Mouse (Mus musculus): ENCODE results near the gene Sardh. TPM values are rescaled to one million over a fixed set of nuclear protein-coding genes. Genes with fewer than 3 reads are reported as not detected.

Sardh gene
- polyA plus RNA-seq (2015; fragmentation: Nextera tagmentation; extraction: Ambion mirVana), result 5.0 and 6.3 TPM in 2 replicates

- H3K9me3 ChIP-seq, result no peaks in the 10 kb centered on the region
- H3K27ac ChIP-seq (replicated peaks), result no peak within 1 kb of the TSS; the same call in 1 of the 2 replicates
- H3K4me1 ChIP-seq (replicated peaks), result peaks cover 11% of the 10 kb centered on the region; the same call in 1 of the 2 replicates
- no peak for ATAC-seq (ENCODE audit: low read depth)
- H3K4me2 ChIP-seq, result no peak within 1 kb of the TSS
- H3K9ac ChIP-seq, result no peak within 1 kb of the TSS
- no peaks in the 10 kb centered on the region for H3K27me3 ChIP-seq
- no peaks in the 10 kb centered on the region for H3K36me3 ChIP-seq
- no peak within 1 kb of the TSS for H3K4me3 ChIP-seq
- WGBS, result 88% methylated on average over 2 of the region's 2 CpGs
Measured at GRCm38 (mm10) chr2:27248211-27248610, at the start of gene Sardh. TSS of gene Sardh (minus strand) at chr2:27248337.

GRCm38 (mm10) chr2:27296656-27297406 lies 48.7 kb upstream of the Sardh start:
- no peak overlapping the region for H3K9ac ChIP-seq
- H3K27me3 ChIP-seq, result no peaks in the 10 kb centered on the region
- 0 out of 2 replicates have a peak overlapping the region, but pooled peaks have one; percentile 38 for H3K27ac ChIP-seq (replicated peaks)
- no peak overlapping the region for H3K4me3 ChIP-seq
- H3K9me3 ChIP-seq, result no peaks in the 10 kb centered on the region
- H3K4me1 ChIP-seq (replicated peaks), result peaks cover 37% of the 10 kb centered on the region
- ATAC-seq (ENCODE audit: low read depth), result no peak
- peaks cover 18% of the 10 kb centered on the region for H3K36me3 ChIP-seq
- no peak overlapping the region for H3K4me2 ChIP-seq
- WGBS, result 65% methylated on average over 9 of the region's 9 CpGs

GRCm38 (mm10) chr2:27294777-27295176 lies 46.6 kb upstream of the Sardh start:
- WGBS, result 97% methylated on average over 3 of the region's 3 CpGs

GRCm38 (mm10) chr2:27289019-27289418 lies 40.9 kb upstream of the Sardh start:
- no peak overlapping the region for H3K4me3 ChIP-seq
- peak; percentile 69 for ATAC-seq (ENCODE audit: low read depth)
- H3K36me3 ChIP-seq, result peaks cover 63% of the 10 kb centered on the region
- H3K9me3 ChIP-seq, result no peaks in the 10 kb centered on the region
- 16% methylated on average over 3 of the region's 3 CpGs for WGBS
- peaks cover 17% of the 10 kb centered on the region for H3K4me1 ChIP-seq (replicated peaks)
- peak overlapping the region; percentile 56 for H3K9ac ChIP-seq
- peak overlapping the region; percentile 85 for H3K27ac ChIP-seq (replicated peaks)
- H3K27me3 ChIP-seq, result no peaks in the 10 kb centered on the region
- H3K4me2 ChIP-seq, result no peak overlapping the region

More at GRCm38 (mm10) chr2:27294777-27295176, 46.6 kb upstream of the Sardh start:
- H3K4me2 ChIP-seq, result no peak overlapping the region
- no peaks in the 10 kb centered on the region for H3K27me3 ChIP-seq
- no peaks in the 10 kb centered on the region for H3K9me3 ChIP-seq
- no peak overlapping the region for H3K27ac ChIP-seq (replicated peaks)
- no peak overlapping the region for H3K9ac ChIP-seq
- peaks cover 39% of the 10 kb centered on the region for H3K36me3 ChIP-seq
- no peak for ATAC-seq (ENCODE audit: low read depth)
- peaks cover 20% of the 10 kb centered on the region for H3K4me1 ChIP-seq (replicated peaks)
- H3K4me3 ChIP-seq, result no peak overlapping the region

GRCm38 (mm10) chr2:27286971-27287710 lies 39.0 kb upstream of the Sardh start:
- Histone ChIP-seq H3K4me1 (replicated peaks) (peaks cover 12% of the 10 kb centered on the region), H3K9ac (no peak overlapping the region), H3K36me3 (peaks cover 75% of the 10 kb centered on the region), H3K27ac (replicated peaks) (no peak overlapping the region; the same call in 1 of the 2 replicates), H3K4me2 (no peak overlapping the region), H3K9me3 (no peaks in the 10 kb centered on the region), H3K27me3 (no peaks in the 10 kb centered on the region), H3K4me3 (no peak overlapping the region)
- ATAC-seq (ENCODE audit: low read depth), result no peak
- 74% methylated on average over 7 of the region's 7 CpGs for WGBS

- Histone ChIP-seq H3K9ac (no peak overlapping the region), H3K27ac (replicated peaks) (no peak overlapping the region), H3K27me3 (no peaks in the 10 kb centered on the region), H3K4me1 (replicated peaks) (peaks cover 5% of the 10 kb centered on the region), H3K36me3 (peaks cover 62% of the 10 kb centered on the region), H3K9me3 (no peaks in the 10 kb centered on the region), H3K4me3 (no peak overlapping the region), H3K4me2 (no peak overlapping the region)
- no peak for ATAC-seq (ENCODE audit: low read depth)
- WGBS, result 82% methylated on average over 7 of the region's 7 CpGs
Measured at GRCm38 (mm10) chr2:27284441-27284840, 36.3 kb upstream of the Sardh start.

GRCm38 (mm10) chr2:27281771-27282170 lies 33.6 kb upstream of the Sardh start:
- H3K9me3 ChIP-seq, result no peaks in the 10 kb centered on the region
- no peak for ATAC-seq (ENCODE audit: low read depth)
- no peak overlapping the region for H3K4me3 ChIP-seq
- H3K36me3 ChIP-seq, result peaks cover 75% of the 10 kb centered on the region
- no peak overlapping the region for H3K9ac ChIP-seq
- no peak overlapping the region for H3K27ac ChIP-seq (replicated peaks)
- no peaks in the 10 kb centered on the region for H3K27me3 ChIP-seq
- no peak overlapping the region for H3K4me2 ChIP-seq
- 94% methylated on average over 9 of the region's 9 CpGs for WGBS
- H3K4me1 ChIP-seq (replicated peaks), result no peaks in the 10 kb centered on the region

- Histone ChIP-seq H3K9ac (no peak overlapping the region), H3K4me1 (replicated peaks) (no peaks in the 10 kb centered on the region), H3K4me3 (no peak overlapping the region), H3K4me2 (no peak overlapping the region), H3K27ac (replicated peaks) (no peak overlapping the region), H3K27me3 (no peaks in the 10 kb centered on the region), H3K36me3 (peaks cover 80% of the 10 kb centered on the region), H3K9me3 (no peaks in the 10 kb centered on the region)
- WGBS, result 71% methylated on average over 13 of the region's 13 CpGs
- no peak for ATAC-seq (ENCODE audit: low read depth)
Measured at GRCm38 (mm10) chr2:27280920-27281611, 32.9 kb upstream of the Sardh start.

GRCm38 (mm10) chr2:27278859-27279258 lies 30.7 kb upstream of the Sardh start:
- Histone ChIP-seq H3K4me2 (no peak overlapping the region), H3K4me3 (no peak overlapping the region), H3K9ac (no peak overlapping the region), H3K27ac (replicated peaks) (no peak overlapping the region), H3K27me3 (no peaks in the 10 kb centered on the region), H3K9me3 (no peaks in the 10 kb centered on the region), H3K4me1 (replicated peaks) (no peaks in the 10 kb centered on the region), H3K36me3 (peaks cover 83% of the 10 kb centered on the region)
- 94% methylated on average over 7 of the region's 7 CpGs for WGBS
- ATAC-seq (ENCODE audit: low read depth), result no peak

GRCm38 (mm10) chr2:27268325-27268724 lies 20.2 kb upstream of the Sardh start:
- 81% methylated on average over 2 of the region's 2 CpGs for WGBS
- H3K36me3 ChIP-seq, result peaks cover 95% of the 10 kb centered on the region
- no peak overlapping the region for H3K4me2 ChIP-seq
- H3K27me3 ChIP-seq, result no peaks in the 10 kb centered on the region
- no peak overlapping the region for H3K27ac ChIP-seq (replicated peaks)
- no peak overlapping the region for H3K9ac ChIP-seq
- no peaks in the 10 kb centered on the region for H3K4me1 ChIP-seq (replicated peaks)
- no peaks in the 10 kb centered on the region for H3K9me3 ChIP-seq
- no peak overlapping the region for H3K4me3 ChIP-seq
- ATAC-seq (ENCODE audit: low read depth), result no peak

- no peaks in the 10 kb centered on the region for H3K27me3 ChIP-seq
- no peak overlapping the region for H3K4me3 ChIP-seq
- ATAC-seq (ENCODE audit: low read depth), result no peak
- H3K9ac ChIP-seq, result no peak overlapping the region
- WGBS, result 82% methylated on average over 3 of the region's 3 CpGs
- no peak overlapping the region for H3K4me2 ChIP-seq
- no peaks in the 10 kb centered on the region for H3K4me1 ChIP-seq (replicated peaks)
- H3K9me3 ChIP-seq, result no peaks in the 10 kb centered on the region
- no peak overlapping the region for H3K27ac ChIP-seq (replicated peaks)
- H3K36me3 ChIP-seq, result peaks cover 94% of the 10 kb centered on the region
Measured at GRCm38 (mm10) chr2:27265819-27266218, 17.7 kb upstream of the Sardh start.

- H3K9ac ChIP-seq, result no peak overlapping the region
- H3K4me2 ChIP-seq, result no peak overlapping the region
- 0 out of 2 replicates have a peak, but pooled peaks cover 3% of the 10 kb centered on the region for H3K9me3 ChIP-seq
- ATAC-seq (ENCODE audit: low read depth), result no peak
- no peak overlapping the region for H3K4me3 ChIP-seq
- WGBS, result 90% methylated on average over 4 of the region's 4 CpGs
- no peaks in the 10 kb centered on the region for H3K27me3 ChIP-seq
- H3K4me1 ChIP-seq (replicated peaks), result no peaks in the 10 kb centered on the region
- peaks cover 67% of the 10 kb centered on the region for H3K36me3 ChIP-seq
- no peak overlapping the region for H3K27ac ChIP-seq (replicated peaks)
Measured at GRCm38 (mm10) chr2:27262984-27263383, 14.8 kb upstream of the Sardh start.
